Mouse (Mus musculus) limb, embryonic 14.5 days (tissue): ENCODE measurements around the gene Prg3. TPM values are rescaled to one million over a fixed set of nuclear protein-coding genes. Genes with fewer than 3 reads are reported as not detected.

ENCODE experiments used
- ATAC-seq: fragments of 200-750 bp; cut with Nextera tagmentation; 2 replicates; pipeline ENCODE4 v1.8.0; 2017; ENCODE audit warnings: low read depth, moderate number of reproducible peaks, moderate TSS enrichment; ENCODE audit not compliant: low FRiP score
- DNase-seq: peaks from one replicate; pipeline ENCODE4 v3.0.0-alpha.2; 2015; ENCODE audit warnings: low spot score
- H3K27ac ChIP-seq: fragments of 300-500 bp; sonication (generic); replicated peaks from 2 replicates; pipeline ENCODE4 v1.5.1; 2014; ENCODE audit warnings: low read depth, mild to moderate bottlenecking, low read length, moderate library complexity, mixed read lengths
- H3K27me3 ChIP-seq: fragments of 300-500 bp; sonication (generic); 2 replicates; pipeline ENCODE4 v1.6.1; 2014; ENCODE audit warnings: low read length, mixed read lengths; ENCODE audit not compliant: control insufficient read depth, insufficient read depth
- H3K36me3 ChIP-seq: fragments of 300-500 bp; sonication (generic); 2 replicates; pipeline ENCODE4 v1.6.1; 2014; ENCODE audit warnings: mild to moderate bottlenecking, low read length, moderate library complexity, mixed read lengths; ENCODE audit not compliant: control insufficient read depth, insufficient read depth
- H3K4me1 ChIP-seq: fragments of 300-500 bp; sonication (generic); 2 replicates; pipeline ENCODE4 v1.6.1; 2014; ENCODE audit warnings: antibody characterized with exemption, low read length, mixed read lengths; ENCODE audit not compliant: control insufficient read depth, insufficient read depth
- H3K4me2 ChIP-seq: fragments of 300-500 bp; sonication (generic); replicated peaks from 2 replicates; pipeline ENCODE4 v1.6.1; 2014; ENCODE audit warnings: low read depth, mild to moderate bottlenecking, low read length, moderate library complexity; ENCODE audit not compliant: severe bottlenecking
- H3K4me3 ChIP-seq: fragments of 300-500 bp; sonication (generic); replicated peaks from 2 replicates; pipeline ENCODE4 v1.5.1; 2014; ENCODE audit warnings: low read length
- H3K9ac ChIP-seq: fragments of 300-500 bp; sonication (generic); 2 replicates; pipeline ENCODE4 v1.6.1; 2014; ENCODE audit warnings: mild to moderate bottlenecking, low read depth, low read length, moderate library complexity; ENCODE audit not compliant: severe bottlenecking
- H3K9me3 ChIP-seq: fragments of 300-500 bp; sonication (generic); 2 replicates; pipeline ENCODE4 v1.6.1; 2016; ENCODE audit warnings: low read length; ENCODE audit not compliant: control insufficient read depth
- POLR2A ChIP-seq: fragments of 200-500 bp; IDR thresholded peaks from 2 replicates; pipeline ENCODE4 v1.8.0; 2012; ENCODE audit warnings: inconsistent platforms, mild to moderate bottlenecking, moderate library complexity, borderline replicate concordance; ENCODE audit not compliant: insufficient read depth, insufficient read length; ENCODE audit errors: extremely low read depth
- WGBS: fragments of 180-500 bp; shearing (Covaris S2); extraction: QIAGEN DNeasy Blood & Tissue Kit; methylation state at CpG from one replicate; pipeline ENCODE4 v1.1.7; 2014; 5-methylcytosine and 5-hydroxymethylcytosine counted together
- polyA plus RNA-seq, 2 experiments: library from polyadenylated mRNA; depleted of rRNA in 1 of 2; stranded (reverse) in 1 of 2; unstranded in 1 of 2; fragments of >200 nt; fragmentation: Nextera tagmentation in 1 of 2; extraction: Ambion mirVana in 1 of 2; gene quantifications; 2 replicates each; pipeline versions ENCODE4 v1.2.1 to v1.2.3; 2012 to 2014

Gene Prg3
- polyA plus RNA-seq, 2 experiments: not detected

DNA sequence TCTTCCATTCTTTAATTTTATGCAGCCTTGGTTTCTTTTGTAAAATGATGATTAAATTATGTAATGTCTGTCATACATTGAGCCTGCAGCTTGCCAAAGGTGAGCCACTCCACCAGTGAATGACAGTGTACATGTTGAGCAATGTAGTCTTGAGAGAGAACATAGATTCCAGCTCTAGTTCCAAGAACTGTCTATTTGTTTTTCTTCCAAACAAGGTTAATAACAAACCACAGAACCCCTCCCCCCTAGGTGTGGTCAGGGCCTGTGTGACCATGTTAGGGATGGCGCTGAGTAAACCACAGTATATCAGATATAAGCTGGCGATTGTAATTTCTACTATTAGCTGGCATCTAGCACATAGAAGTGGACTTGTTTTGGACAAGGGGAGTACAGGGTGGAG lies 8.4 kb downstream of the Prg3 start:
- Histone ChIP-seq H3K27ac (no peak overlapping the region), H3K4me3 (no peak overlapping the region), H3K9ac (no peak overlapping the region), H3K27me3 (no peaks in the 10 kb centered on the region), H3K36me3 (no peaks in the 10 kb centered on the region), H3K9me3 (no peaks in the 10 kb centered on the region), H3K4me1 (no peaks in the 10 kb centered on the region), H3K4me2 (no peak overlapping the region)
- no peak for TF ChIP-seq POLR2A
- DNase-seq (no peak), ATAC-seq (no peak)
- 93% methylated on average over 2 of the region's 2 CpGs for WGBS

DNA sequence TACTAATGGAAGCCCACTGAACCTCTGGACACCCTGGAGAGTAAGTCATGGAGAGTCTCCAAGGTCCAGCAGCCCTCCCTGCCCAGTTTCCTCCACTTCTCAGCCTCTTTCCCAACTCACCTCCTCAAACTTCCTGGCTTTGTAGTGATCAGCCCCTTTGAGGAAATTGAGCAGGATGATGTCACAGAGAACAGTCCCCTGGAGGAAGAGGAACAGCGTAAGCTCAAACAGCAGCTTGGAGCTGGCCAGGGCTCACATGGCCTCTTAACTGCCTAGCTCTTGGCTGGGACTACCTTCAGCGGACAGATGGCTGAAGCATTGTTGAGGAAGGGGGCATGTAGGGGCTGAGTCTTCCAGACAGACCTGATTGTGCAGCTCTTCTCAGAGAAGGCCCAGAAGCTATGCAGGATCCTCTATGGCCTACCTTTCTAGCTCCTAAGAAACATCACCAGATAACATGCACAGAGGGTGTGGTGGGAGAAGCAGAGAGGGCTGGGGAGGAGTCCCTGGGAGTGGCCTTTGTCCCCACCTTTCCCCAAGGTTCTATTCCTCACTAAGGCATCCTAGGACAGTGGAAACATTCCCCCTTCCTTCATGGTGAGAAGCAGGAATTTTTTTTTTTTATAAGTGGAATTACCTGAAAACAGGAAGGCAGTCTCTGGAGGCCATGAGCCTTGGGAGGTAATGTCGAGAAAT lies 11.6 kb downstream of the Prg3 start:
- Histone ChIP-seq H3K9ac (no peak overlapping the region), H3K9me3 (no peaks in the 10 kb centered on the region), H3K36me3 (no peaks in the 10 kb centered on the region), H3K4me3 (no peak overlapping the region), H3K27ac (no peak overlapping the region), H3K4me2 (no peak overlapping the region), H3K27me3 (no peaks in the 10 kb centered on the region), H3K4me1 (no peaks in the 10 kb centered on the region)
- ATAC-seq: no peak
- 59% methylated on average over 3 of the region's 3 CpGs for WGBS
- TF ChIP-seq POLR2A: no peak
- DNase-seq: no peak

DNA sequence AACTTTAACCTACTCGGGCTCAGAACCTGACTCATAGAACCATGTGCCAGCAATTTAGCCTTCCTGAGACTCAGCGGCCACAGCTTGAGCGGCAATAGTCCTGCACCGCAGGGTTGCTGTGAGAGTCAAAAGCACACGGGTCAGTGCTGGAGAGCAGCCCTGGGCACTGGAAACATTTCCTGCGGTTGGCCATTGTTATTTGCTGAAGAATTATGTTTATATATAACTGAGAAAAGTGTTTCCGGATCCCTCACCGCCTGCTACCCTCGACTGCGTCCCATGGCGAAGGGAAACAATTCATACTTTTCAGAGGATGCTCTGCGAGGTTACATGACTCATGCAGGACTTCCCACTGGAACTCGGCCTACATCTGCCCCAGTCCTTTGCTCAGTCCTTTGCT lies 13.5 kb downstream of the Prg3 start:
- Histone ChIP-seq H3K36me3 (no peaks in the 10 kb centered on the region), H3K27ac (no peak overlapping the region), H3K4me3 (no peak overlapping the region), H3K4me2 (no peak overlapping the region), H3K9ac (no peak overlapping the region), H3K9me3 (no peaks in the 10 kb centered on the region), H3K27me3 (no peaks in the 10 kb centered on the region), H3K4me1 (no peaks in the 10 kb centered on the region)
- DNase-seq (no peak), ATAC-seq (no peak)
- no peak for TF ChIP-seq POLR2A
- 84% methylated on average over 13 of the region's 13 CpGs for WGBS

DNA sequence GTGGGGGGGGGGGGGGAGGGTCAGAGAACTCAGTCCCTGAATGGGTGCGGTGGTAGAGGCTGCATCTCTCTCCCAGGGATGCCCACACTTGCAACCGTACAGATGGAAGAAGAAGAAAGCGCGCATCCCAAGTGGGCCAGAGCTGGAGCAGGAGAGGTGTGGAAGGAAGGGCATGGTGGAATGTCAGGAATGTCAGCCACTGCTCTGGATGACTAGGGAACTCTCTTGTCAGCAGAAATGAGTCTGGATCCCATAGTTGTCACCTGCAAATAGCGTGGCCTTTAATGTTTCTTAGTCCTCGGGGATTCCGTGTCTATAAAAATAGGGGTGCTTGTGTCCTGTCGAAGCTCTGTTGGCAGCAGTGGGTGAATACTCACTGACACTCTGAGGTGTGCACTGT lies 14.6 kb downstream of the Prg3 start:
- 62% methylated on average over 8 of the region's 8 CpGs for WGBS
- no peak for TF ChIP-seq POLR2A
- ATAC-seq: no peak

DNA sequence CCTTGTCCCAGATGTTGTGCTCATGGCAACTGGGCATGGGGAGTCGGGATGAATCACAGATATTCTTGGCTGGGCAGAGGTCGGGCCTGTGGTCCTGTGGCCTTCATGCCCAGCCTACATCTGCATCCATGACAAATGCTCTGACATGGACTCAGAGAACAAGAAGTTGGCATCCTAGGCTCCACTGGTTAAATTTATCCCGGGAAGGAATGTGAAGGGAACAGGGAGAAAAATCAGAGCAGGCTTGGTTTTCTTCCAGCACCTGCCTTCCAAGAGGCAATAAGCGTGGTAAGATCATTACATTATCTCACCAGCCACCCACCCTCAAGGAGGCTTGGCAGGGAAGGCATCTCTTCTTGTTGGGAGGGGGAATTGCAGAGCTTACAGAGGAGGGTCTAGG lies 16.3 kb downstream of the Prg3 start:
- H3K4me1 ChIP-seq: no peaks in the 10 kb centered on the region
- no peak overlapping the region for H3K9ac ChIP-seq
- H3K4me3 ChIP-seq: no peak overlapping the region
- 89% methylated on average over 4 of the region's 4 CpGs for WGBS
- H3K36me3 ChIP-seq: no peaks in the 10 kb centered on the region
- TF ChIP-seq POLR2A: no peak
- no peak for ATAC-seq
- no peak for DNase-seq
- H3K4me2 ChIP-seq: no peak overlapping the region
- H3K27me3 ChIP-seq: no peaks in the 10 kb centered on the region
- H3K9me3 ChIP-seq: no peaks in the 10 kb centered on the region
- H3K27ac ChIP-seq: no peak overlapping the region

More for the DNA sequence above, 14.6 kb downstream of the Prg3 start:
- Histone ChIP-seq H3K4me1 (no peaks in the 10 kb centered on the region), H3K4me2 (no peak overlapping the region), H3K9me3 (no peaks in the 10 kb centered on the region), H3K27me3 (no peaks in the 10 kb centered on the region), H3K9ac (no peak overlapping the region), H3K27ac (no peak overlapping the region), H3K36me3 (no peaks in the 10 kb centered on the region), H3K4me3 (no peak overlapping the region)
- no peak for DNase-seq

DNA sequence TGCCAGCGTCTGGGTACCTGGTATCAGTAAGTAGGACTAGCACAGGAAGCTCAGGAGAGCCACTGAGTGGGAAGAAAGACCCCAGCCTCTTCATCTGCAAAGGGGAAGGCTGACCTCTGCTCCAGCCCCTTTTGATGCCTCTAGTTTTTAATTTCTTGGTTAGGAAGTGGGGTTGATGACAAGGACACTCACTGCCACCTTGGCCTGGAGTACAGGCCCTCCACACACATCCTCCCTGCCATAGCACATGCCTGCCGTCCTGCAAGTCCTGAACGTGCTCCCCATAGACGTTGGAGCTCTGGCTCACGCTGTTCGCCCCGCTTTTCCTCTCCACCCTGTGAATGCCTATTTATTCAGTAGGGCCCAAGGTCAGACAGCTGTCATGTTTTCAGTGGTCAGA lies 18.6 kb downstream of the Prg3 start:
- Histone ChIP-seq H3K4me3 (no peak overlapping the region), H3K9me3 (no peaks in the 10 kb centered on the region), H3K27ac (no peak overlapping the region), H3K36me3 (no peaks in the 10 kb centered on the region), H3K4me1 (no peaks in the 10 kb centered on the region), H3K9ac (no peak overlapping the region), H3K27me3 (no peaks in the 10 kb centered on the region), H3K4me2 (no peak overlapping the region)
- WGBS: 80% methylated on average over 7 of the region's 7 CpGs
- TF ChIP-seq POLR2A: no peak
- DNase-seq (no peak), ATAC-seq (no peak)
